Mouse (Mus musculus): ENCODE measurements at regions not wholly inside any gene's neighbourhood (a gene's known extent, or its start where the extent isn't known, plus 50 kb on each side); places are given as distances from the start of the nearest gene placed in this dataset.

DNA sequence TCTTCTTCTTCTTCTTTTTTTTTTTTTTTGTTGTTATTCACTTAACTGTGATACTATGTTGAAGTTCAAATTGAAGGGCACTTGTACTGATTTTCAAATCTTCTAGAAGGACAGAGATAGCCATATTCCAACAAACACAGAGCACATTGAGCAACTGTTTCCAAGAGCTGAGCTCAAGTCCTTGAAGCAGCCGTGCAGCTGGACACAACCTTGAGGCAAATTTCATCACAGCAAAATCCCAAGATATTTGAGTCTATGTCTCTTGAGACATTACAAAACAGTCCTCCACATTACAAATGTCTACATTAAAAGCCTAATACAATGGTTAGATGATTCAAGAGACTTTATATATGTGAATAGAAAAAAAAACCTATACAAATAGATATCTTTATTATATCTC is 141.9 kb downstream of the Gja1 start:
- Histone ChIP-seq H3K9ac (replicated peaks) (no peak overlapping the region), H3K4me2 (no peak overlapping the region), H3K4me3 (replicated peaks) (no peak overlapping the region), H3K27ac (replicated peaks) (no peak overlapping the region), H3K27me3 (replicated peaks) (no peaks in the 10 kb centered on the region), H3K36me3 (no peaks in the 10 kb centered on the region), H3K4me1 (no peaks in the 10 kb centered on the region), H3K9me3 (replicated peaks) (no peaks in the 10 kb centered on the region)
- ATAC-seq (ENCODE audit: low FRiP score): no peak
- 93% methylated on average over 1 of the region's 1 CpGs for WGBS

DNA sequence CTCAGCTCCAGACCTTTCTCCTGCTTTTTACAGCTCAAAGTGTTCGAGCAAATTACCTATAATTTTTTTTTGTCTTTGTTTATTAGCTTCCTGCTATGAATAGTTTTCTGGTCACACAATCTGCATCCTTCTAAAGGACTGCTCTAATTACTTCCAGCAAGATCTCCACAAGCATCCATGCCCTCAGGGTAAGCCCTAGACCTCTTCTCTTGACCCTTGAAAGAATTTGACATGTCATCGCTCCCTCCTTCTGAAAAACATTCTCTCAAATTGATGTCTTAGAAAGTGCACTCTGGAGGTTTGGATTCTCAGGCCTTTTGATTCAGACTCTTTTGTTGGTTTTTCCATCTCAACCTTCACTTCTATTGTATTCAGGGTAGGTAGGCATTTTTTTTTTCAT is 148.7 kb downstream of the Gja1 start:
- Histone ChIP-seq H3K4me3 (replicated peaks) (no peak overlapping the region), H3K4me1 (no peaks in the 10 kb centered on the region), H3K4me2 (no peak overlapping the region), H3K9me3 (replicated peaks) (no peaks in the 10 kb centered on the region), H3K27me3 (replicated peaks) (no peaks in the 10 kb centered on the region), H3K9ac (replicated peaks) (no peak overlapping the region), H3K27ac (replicated peaks) (no peak overlapping the region), H3K36me3 (no peaks in the 10 kb centered on the region)
- 84% methylated on average over 2 of the region's 2 CpGs for WGBS
- ATAC-seq (ENCODE audit: low FRiP score): no peak

- 66% methylated on average over 4 of the region's 4 CpGs for WGBS
- Histone ChIP-seq H3K27ac (replicated peaks) (no peak overlapping the region), H3K4me1 (no peaks in the 10 kb centered on the region), H3K36me3 (no peaks in the 10 kb centered on the region), H3K9me3 (replicated peaks) (no peaks in the 10 kb centered on the region), H3K27me3 (replicated peaks) (no peaks in the 10 kb centered on the region), H3K4me3 (replicated peaks) (no peak overlapping the region), H3K4me2 (no peak overlapping the region), H3K9ac (replicated peaks) (no peak overlapping the region)
- no peak for ATAC-seq (ENCODE audit: low FRiP score)
Observed at GRCm38 (mm10) chr10:56537091-56537490, 160.0 kb downstream of the Gja1 start.

GRCm38 (mm10) chr10:56539827-56540511 is 162.8 kb downstream of the Gja1 start:
- H3K4me2 ChIP-seq: no peak overlapping the region
- no peaks in the 10 kb centered on the region for H3K4me1 ChIP-seq
- no peak overlapping the region for H3K4me3 ChIP-seq (replicated peaks)
- no peaks in the 10 kb centered on the region for H3K27me3 ChIP-seq (replicated peaks)
- no peak overlapping the region for H3K9ac ChIP-seq (replicated peaks)
- ATAC-seq (ENCODE audit: low FRiP score): no peak
- 86% methylated on average over 5 of the region's 5 CpGs for WGBS
- no peak overlapping the region for H3K27ac ChIP-seq (replicated peaks)
- H3K36me3 ChIP-seq: no peaks in the 10 kb centered on the region
- H3K9me3 ChIP-seq (replicated peaks): no peaks in the 10 kb centered on the region

DNA sequence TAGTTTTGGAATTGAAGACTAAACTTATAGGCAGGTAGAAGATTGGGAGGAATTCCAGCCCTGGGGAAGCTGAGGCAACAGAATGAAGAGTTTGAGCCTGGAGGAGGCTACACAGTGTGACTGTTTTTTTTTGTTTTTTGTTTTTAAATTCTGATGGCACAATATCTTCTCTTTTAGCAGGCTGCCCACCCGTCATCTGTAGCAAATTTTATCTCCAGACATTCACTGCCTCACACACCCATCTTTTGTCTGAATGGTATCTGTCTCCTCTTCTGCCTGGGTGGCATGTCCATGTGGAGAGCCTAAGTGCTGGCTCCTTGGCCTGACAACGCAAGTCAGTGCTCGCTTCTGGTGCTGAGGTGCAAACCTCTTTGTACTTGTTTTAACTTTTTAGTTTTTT is 165.0 kb downstream of the Gja1 start:
- no peak for ATAC-seq (ENCODE audit: low FRiP score)
- H3K4me1 ChIP-seq: no peaks in the 10 kb centered on the region
- 83% methylated on average over 3 of the region's 3 CpGs for WGBS

DNA sequence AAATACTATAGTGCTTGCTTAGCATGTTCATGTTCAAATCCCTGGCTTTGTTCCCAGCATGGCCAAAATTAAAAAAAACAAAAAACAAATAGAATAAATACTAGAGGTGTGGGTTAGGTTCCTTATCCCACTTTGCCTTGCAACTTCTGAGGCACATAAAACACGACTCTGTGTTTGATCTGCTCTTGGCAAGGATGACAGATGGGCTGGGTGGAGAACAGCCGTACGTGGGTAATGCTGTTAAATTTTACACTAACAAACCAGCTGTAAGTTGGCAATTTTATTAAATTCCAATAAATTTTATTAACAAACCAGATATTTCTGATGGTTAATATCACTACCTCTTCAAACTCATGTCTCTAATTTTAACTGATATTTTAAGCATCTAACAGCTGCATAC is 168.9 kb downstream of the Gja1 start:
- Histone ChIP-seq H3K9ac (replicated peaks) (no peak overlapping the region), H3K9me3 (replicated peaks) (no peaks in the 10 kb centered on the region), H3K4me3 (replicated peaks) (no peak overlapping the region), H3K4me2 (no peak overlapping the region), H3K27me3 (replicated peaks) (no peaks in the 10 kb centered on the region), H3K4me1 (no peaks in the 10 kb centered on the region), H3K36me3 (no peaks in the 10 kb centered on the region), H3K27ac (replicated peaks) (no peak overlapping the region)
- no peak for ATAC-seq (ENCODE audit: low FRiP score)
- 69% methylated on average over 3 of the region's 3 CpGs for WGBS

More for the DNA sequence above, 165.0 kb downstream of the Gja1 start:
- Histone ChIP-seq H3K36me3 (no peaks in the 10 kb centered on the region), H3K4me2 (no peak overlapping the region), H3K9me3 (replicated peaks) (no peaks in the 10 kb centered on the region), H3K27ac (replicated peaks) (no peak overlapping the region), H3K9ac (replicated peaks) (no peak overlapping the region), H3K27me3 (replicated peaks) (no peaks in the 10 kb centered on the region), H3K4me3 (replicated peaks) (no peak overlapping the region)

DNA sequence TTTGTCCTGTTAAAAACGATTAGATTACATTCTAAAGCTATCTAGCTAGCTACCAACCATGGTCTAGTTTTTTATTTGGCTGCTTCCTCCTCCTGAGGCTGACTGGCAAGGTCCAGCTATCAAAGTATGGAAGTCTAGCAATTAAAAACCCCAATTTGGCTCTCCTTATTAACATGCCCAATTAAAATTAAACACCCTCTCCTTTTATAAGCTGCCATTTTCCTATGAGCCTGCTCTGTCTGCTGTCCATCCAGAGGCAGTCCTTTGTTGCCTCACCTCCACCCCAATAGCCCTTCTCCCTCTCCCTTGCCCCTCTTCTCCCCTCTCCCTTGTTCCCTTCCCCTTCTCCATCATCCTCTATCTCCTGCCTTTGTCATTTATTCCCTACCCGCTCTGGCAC is 169.7 kb downstream of the Gja1 start:
- Histone ChIP-seq H3K27ac (replicated peaks) (no peak overlapping the region), H3K9ac (replicated peaks) (no peak overlapping the region), H3K9me3 (replicated peaks) (no peaks in the 10 kb centered on the region), H3K4me1 (no peaks in the 10 kb centered on the region), H3K4me2 (no peak overlapping the region), H3K4me3 (replicated peaks) (no peak overlapping the region), H3K27me3 (replicated peaks) (no peaks in the 10 kb centered on the region), H3K36me3 (no peaks in the 10 kb centered on the region)
- 61% methylated on average over 2 of the region's 2 CpGs for WGBS
- ATAC-seq (ENCODE audit: low FRiP score): no peak

GRCm38 (mm10) chr10:56547825-56548224 is 170.7 kb downstream of the Gja1 start:
- WGBS: 82% methylated on average over 3 of the region's 4 CpGs
- H3K27me3 ChIP-seq (replicated peaks): no peaks in the 10 kb centered on the region
- H3K4me1 ChIP-seq: no peaks in the 10 kb centered on the region
- ATAC-seq (ENCODE audit: low FRiP score): no peak
- H3K36me3 ChIP-seq: no peaks in the 10 kb centered on the region
- H3K27ac ChIP-seq (replicated peaks): no peak overlapping the region
- no peaks in the 10 kb centered on the region for H3K9me3 ChIP-seq (replicated peaks)
- no peak overlapping the region for H3K9ac ChIP-seq (replicated peaks)
- H3K4me3 ChIP-seq (replicated peaks): no peak overlapping the region
- H3K4me2 ChIP-seq: no peak overlapping the region

DNA sequence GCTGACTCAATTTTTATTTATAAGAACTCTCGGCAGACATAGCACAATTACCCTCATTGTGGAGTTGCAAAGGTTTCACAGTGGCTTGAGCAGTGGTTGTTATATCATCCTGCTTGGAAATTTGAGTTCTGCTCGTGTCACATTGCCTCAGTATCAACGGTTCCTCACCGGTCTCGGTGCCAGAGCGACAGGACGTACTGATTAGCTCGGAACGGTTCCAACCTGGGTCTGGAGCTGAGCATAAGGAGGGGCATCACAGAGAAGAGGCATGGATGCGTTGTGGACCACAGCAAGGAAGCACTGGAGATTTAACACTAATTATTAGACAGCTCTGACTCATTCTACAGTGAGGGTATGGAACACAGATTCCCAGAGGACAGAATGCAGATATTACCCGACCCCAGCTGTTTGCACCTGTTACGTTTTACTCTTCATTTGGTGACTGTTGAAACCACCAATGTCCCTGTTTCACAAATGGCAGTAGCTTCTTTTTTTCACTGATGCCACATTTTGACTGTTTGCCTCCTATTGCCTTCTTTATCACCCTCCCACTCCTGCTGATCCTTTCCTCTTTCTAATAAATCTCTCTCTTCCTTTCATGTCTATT is 189.8 kb downstream of the Gja1 start:
- no peak overlapping the region for H3K9ac ChIP-seq (replicated peaks)
- no peaks in the 10 kb centered on the region for H3K4me1 ChIP-seq
- H3K27ac ChIP-seq (replicated peaks): no peak overlapping the region
- H3K27me3 ChIP-seq (replicated peaks): no peaks in the 10 kb centered on the region
- H3K4me3 ChIP-seq (replicated peaks): no peak overlapping the region
- H3K4me2 ChIP-seq: no peak overlapping the region
- no peaks in the 10 kb centered on the region for H3K9me3 ChIP-seq (replicated peaks)
- WGBS: 92% methylated on average over 12 of the region's 12 CpGs
- no peaks in the 10 kb centered on the region for H3K36me3 ChIP-seq
- no peak for ATAC-seq (ENCODE audit: low FRiP score)

GRCm38 (mm10) chr10:56582065-56582464 is 204.9 kb downstream of the Gja1 start:
- WGBS: 45% methylated on average over 6 of the region's 6 CpGs
- Histone ChIP-seq H3K27me3 (replicated peaks) (no peaks in the 10 kb centered on the region), H3K36me3 (no peaks in the 10 kb centered on the region), H3K27ac (replicated peaks) (no peak overlapping the region), H3K4me1 (no peaks in the 10 kb centered on the region), H3K4me3 (replicated peaks) (no peak overlapping the region), H3K9me3 (replicated peaks) (no peaks in the 10 kb centered on the region), H3K9ac (replicated peaks) (no peak overlapping the region), H3K4me2 (no peak overlapping the region)
- ATAC-seq (ENCODE audit: low FRiP score): peak; percentile 86

GRCm38 (mm10) chr10:56587205-56587604 is 210.1 kb downstream of the Gja1 start:
- ATAC-seq (ENCODE audit: low FRiP score): no peak

DNA sequence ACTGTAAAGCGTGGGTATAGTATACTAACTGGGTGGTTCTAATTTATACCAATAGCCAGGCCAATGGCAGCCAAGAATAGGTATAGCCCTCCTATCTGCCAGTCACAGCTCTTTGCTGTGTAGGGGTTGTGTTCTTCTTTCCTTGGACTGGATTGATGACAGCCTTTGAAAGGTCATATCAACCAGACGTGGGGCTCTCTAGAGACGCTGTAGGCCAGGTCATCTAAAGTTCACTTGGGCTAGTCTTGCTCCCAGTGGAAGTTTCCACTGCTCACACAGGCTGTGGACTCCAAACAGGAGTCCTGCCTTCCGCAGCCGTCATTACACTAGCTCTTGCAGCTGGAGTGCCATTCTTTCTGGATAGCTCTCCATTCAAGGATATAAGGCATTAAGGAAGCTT is 220.3 kb downstream of the Gja1 start:
- ATAC-seq (ENCODE audit: low FRiP score): no peak
- H3K27ac ChIP-seq (replicated peaks): no peak overlapping the region
- H3K9ac ChIP-seq (replicated peaks): no peak overlapping the region
- H3K27me3 ChIP-seq (replicated peaks): no peaks in the 10 kb centered on the region
- no peaks in the 10 kb centered on the region for H3K9me3 ChIP-seq (replicated peaks)
- no peaks in the 10 kb centered on the region for H3K36me3 ChIP-seq
- H3K4me2 ChIP-seq: no peak overlapping the region
- no peak overlapping the region for H3K4me3 ChIP-seq (replicated peaks)
- 74% methylated on average over 5 of the region's 5 CpGs for WGBS
- H3K4me1 ChIP-seq: no peaks in the 10 kb centered on the region

More at GRCm38 (mm10) chr10:56587205-56587604, 210.1 kb downstream of the Gja1 start:
- Histone ChIP-seq H3K27me3 (replicated peaks) (no peaks in the 10 kb centered on the region), H3K4me3 (replicated peaks) (no peak overlapping the region), H3K36me3 (no peaks in the 10 kb centered on the region), H3K9ac (replicated peaks) (no peak overlapping the region), H3K9me3 (replicated peaks) (no peaks in the 10 kb centered on the region), H3K27ac (replicated peaks) (no peak overlapping the region), H3K4me1 (no peaks in the 10 kb centered on the region), H3K4me2 (no peak overlapping the region)
- WGBS: 53% methylated on average over 2 of the region's 2 CpGs

Data from neural tube, embryonic 15.5 days (tissue).